Mouse (Mus musculus) embryo, embryonic 9.5 days (tissue): ENCODE data around the gene Lman2l.

Experiments used
- DNase-seq: peaks from one replicate; pipeline ENCODE4 v3.0.0-alpha.2; 2017; ENCODE audit errors: extremely low spot score

The Lman2l gene

DNA sequence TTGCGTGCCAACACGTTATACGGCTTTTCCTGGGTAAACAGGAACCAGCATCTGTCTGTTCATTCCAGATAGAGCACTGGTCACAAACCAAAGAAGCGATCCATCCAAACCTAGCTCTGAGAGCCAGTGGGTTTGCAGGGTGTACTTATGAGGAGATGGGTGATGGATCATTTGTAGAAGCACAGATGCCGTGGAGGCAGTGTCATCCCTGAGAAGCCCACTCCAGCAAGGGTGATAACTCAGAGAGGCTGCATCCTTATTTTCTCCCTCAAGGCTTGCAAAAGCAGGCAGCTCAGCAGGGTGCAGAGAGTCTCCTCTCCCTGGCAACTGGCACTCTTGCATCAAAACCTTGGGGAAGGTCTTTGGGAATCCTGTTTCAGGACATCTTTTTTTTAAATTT lies 13.1 kb upstream of the Lman2l start:
- no peak for DNase-seq

DNA sequence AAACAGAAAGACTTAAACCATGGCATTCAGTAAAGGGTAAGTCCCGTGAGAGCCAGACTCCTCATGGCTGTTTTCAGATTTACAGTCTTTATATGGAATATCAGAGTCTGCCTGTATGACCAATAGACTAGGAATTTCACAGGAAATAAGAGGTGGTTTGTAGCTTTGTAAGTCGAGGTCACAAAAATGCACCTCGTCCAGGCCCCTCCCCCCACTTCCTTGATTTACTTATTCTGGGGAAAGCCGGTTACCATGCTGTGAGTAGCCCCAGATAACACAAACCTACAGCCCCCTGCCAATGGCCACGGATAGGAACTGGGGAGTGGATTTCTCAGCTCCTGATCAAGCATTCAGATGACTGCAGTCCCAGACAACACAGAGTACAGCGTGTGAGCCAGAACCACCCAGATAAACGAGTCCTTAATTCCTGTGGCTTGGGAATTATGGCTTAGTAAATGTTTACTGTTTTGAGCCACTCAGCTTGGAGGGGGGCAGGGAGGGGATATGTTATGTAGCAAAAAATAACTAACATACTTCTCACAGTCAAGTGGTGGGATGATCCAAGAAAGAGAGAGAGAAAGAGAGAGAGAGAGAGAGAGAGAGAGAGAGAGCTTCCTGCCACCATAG lies 12.4 kb upstream of the Lman2l start:
- no peak for DNase-seq

DNA sequence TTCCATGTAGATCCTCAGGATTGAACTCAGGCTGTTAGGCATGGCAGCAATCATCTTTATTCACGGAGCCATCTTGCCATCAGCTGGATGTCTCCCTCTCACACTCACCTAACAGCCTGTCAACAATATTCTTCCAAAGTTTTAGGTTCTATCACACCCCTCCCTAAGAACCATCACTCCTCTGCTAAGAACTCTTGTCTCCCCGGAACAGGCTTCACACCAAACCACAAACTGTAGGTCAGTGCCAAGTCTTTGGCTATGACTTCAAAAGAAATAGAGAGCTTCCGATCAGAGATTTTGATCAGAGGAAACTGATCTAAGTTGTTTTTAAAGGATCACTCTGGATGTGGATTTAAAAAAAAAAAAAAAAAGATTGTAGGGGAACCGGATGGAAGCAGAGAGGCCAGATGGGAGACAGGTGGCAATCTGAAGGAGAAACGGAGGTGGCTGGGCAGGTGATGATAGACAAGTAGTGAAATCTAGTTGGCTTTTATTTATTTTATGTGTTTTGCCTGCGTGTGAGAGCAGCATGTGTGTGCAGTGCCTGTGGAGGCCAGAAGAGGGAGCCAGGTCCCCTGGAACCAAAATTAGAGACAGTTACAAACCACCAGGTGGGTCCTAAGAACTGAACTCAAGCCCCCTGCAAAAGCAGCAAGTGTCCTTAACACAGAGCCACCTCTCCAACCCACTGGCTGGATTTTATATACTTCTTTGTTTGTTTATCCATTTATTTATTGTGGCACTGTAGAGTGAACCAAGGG lies 9.2 kb upstream of the Lman2l start:
- no peak for DNase-seq

DNA sequence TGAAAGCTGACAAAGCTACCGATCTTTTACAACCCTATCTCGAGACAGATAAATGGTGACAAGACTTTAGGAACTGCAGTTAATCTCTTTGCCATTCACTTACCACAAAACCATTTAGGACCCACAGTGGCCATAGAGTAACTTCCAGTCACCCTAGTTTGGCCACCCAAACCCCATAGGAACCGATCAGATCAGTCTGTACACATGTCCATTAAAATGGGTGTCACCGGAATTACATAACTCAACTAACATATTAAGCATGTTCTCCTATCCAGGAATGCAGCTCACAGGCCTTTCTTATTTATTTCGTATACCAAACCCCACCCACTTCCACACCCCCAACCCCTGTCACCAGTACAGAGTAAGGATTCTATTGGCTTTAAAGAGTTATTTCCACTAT lies 1.8 kb upstream of the Lman2l start:
- DNase-seq: no peak

DNA sequence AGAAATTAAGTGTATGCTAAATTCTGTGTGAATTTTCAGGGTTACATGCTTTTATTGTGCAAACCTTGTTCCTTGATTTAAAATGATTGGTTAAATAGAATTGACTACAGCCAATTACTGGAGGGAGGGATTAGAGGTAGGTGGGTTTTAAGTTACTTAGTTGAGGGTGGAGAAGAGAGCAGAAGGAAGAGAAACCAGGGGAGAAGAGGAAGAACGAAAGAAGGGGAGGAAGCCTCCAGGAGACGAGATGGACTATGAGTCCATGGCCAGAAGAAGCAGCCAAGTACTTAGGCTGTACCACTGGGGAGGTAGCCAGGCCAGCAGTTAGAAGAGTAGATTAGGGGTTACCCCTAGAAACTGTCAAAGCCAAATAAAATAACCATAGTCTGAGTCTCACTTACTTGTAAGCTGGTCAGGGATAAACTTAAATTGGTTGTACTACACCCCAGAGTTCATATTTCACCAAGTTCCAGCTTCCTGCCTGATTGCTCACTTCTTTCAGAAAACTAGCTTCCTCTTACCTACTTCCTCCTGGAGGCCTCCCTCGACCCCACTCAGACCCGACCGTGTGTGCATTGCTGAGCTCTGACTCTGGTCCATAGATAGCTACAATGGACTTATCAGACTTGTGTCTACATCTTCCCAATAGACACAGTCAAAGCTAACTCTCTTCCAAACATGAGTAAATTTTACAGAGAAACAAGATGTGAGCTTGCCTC lies 1.2 kb upstream of the Lman2l start:
- DNase-seq: no peak

DNA sequence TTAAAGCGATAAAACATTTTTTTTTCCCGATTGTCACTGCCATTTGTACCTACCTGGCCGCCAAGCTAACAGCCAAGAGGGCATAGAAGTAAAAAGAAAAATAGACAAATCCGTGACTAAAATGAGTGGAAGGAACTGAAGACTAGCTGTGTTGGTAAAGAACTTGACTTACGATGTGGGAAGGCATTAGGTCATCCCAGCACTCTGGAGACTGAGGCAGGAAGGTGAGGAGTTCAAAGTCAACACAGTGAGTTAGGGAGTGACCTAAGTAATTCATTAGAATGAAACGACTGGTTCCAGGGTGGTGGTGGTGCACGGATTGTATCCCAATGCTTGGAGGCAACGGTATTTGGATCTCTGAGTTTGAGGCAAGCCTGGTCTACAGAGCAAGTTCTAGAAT lies 437 bp upstream of the Lman2l start:
- no peak for DNase-seq

DNA sequence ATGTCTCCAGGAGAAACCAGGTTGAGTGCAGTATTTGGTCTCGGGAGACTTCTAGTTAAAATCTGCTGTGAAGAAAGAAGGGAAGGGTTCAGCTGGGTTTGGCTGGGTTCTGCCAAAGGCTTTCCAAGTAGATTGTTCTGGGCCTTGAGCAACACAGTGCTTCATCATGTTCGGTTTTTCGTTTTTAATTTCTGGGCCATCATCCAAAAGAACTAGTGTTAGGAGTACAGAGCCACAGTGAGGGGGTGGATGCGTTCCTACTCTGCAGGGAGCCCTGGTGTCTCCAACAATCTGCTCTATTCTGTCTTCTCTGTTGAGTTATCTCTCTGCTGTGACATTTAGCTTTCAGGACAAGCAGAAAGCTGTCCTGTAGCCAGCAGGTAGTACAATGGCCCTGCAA lies 4.0 kb downstream of the Lman2l start:
- no peak for DNase-seq

DNA sequence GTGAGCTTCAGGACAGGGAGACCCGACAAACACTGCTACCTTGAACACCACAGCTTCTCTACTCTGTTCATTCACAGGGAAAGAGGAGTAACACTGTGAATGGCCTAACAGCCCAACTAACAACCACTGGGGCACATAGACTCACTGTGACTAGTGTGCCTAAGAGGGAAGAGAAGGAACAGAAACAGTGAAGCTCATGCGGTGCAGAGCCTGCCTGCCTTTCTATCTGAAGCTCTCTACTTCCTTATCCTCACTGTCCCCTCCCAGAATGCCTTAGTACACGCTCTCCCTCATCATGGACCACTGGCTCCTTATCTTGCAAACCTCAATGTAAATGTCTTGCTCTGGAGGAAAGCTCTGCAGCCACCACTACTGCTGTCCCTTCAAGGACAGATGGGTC lies 7.8 kb downstream of the Lman2l start:
- DNase-seq: no peak

DNA sequence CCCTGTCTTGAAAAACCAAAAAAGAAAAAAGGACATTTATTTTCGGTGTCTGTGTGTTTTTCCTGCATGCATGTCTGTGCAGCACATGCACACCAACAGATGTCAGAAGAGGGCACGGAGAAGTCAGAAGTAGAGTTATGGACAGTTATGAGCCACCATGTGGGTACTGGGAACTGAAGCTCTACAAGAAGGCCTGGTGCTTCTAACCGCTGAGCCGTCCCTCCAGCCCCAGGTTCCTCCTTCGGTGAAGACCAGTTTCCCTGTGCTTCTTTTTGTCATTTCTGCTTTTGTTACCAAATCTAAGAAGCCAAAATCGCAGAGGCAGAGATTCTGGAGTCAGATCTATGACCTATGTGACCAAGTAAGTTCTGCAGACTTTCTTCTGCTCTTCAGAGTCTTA lies 8.6 kb downstream of the Lman2l start:
- no peak for DNase-seq

DNA sequence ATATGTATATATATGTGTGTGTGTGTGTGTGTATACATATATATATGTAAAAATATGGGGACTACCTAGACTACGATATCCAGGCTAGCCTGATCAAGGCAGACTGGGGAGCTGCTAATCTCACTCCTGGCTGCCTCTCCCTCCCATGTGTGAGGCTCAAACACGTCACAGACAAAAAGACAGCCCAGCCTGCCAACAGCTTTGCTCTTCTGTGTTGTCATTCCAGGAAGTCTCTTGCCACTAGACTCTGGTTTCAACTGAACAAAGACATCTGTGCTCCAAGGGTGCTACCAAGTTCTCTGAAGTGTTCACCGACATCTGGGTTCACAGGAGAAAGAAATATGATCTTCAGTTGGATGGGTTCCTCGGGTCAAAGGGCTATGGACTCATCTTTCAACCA lies 10.0 kb downstream of the Lman2l start:
- DNase-seq: no peak

DNA sequence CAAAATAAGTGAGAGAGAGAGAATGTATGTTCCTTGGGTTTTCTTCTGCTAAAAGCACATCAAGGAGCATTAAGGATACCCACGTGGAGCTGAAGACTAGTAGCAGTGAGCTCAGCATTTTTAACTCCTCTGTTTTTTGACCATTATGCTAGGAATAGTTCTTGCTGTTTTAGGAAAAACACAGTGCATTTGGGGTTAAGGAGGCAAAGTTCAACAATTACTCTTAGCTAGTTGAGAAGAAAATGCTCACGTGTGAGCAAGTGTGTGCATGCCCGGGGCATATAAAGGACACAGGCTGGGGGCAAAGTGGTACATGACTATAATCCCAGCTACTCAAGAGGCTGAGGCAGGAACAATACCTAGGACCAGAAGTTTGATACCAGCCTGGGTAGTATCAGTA lies 11.5 kb downstream of the Lman2l start:
- DNase-seq: no peak

DNA sequence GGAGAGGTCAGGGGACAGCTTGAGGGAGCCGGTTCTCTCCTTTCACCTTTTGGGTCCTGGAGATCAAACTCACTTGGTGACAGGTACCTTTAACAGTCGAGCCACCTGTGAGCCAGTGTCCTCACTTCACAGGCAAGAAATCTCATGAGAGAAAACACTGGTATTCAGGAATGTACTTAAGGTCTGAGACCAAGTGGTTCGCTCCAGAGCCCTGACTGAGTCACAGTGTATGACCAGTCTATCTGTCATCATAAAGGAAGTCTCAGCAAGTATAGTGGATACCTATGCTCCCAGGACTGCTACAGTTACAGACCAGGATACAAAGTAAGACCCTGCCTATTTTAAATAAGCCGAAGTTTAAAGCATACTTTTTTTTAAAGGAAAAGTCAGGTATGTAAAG lies 12.1 kb downstream of the Lman2l start:
- no peak for DNase-seq

DNA sequence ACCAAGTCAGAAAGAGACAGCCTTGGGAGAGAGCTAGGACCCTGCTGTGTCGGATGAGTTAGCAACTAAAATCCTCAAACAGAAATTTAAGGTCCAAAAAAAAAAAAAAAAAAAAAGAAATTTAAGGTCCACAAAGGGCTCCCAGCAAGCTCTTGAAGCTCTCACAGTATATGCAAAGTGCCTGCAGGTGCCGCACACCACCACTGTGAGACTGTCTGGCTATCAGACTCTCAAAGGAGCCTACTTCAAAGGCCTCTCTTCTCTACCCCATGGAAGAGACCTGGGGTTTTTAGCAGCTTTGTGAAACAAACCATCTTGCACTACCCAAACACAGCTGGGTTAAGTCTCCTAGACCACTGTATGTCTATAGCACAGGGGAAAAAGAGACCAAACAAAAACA lies 15.6 kb downstream of the Lman2l start:
- DNase-seq: no peak

DNA sequence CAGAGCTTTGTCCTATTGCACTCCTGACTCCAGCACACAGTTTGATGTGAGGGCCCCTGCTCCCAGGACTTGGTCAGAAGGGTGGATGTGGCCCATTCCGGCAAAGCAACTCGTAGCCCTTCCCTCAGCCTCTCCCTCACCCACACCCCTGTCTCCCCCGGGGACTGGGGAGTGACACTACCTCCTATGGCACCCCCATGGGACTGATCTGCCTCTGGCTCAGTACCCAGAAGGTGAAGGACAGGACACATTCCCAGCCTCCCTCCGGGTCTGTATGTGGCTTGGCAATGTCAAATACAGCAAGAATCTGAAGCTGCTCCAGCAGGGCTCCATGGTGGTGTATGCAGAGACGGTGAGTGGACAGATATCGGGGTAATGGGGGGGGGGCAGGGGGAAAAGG lies 40.5 kb downstream of the Lman2l start:
- no peak for DNase-seq

DNA sequence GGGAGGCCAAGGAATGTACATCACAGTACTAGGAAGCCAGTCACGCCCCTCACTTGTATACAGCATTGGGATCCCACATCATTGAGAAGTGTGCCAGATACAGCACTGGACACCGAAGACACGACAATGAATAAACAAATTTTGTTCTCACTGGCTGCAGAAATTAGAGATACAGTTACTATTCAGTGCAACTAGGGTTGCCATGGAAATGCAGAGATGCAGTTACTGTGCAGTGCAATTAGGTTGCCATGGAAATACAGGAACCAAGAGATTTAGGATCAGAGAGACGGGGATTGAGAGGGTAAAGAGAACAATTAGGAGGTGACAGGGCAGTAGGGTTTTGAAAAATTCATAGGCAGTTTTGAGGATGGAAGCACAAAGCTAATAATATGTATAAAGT lies 43.6 kb downstream of the Lman2l start:
- no peak for DNase-seq

DNA sequence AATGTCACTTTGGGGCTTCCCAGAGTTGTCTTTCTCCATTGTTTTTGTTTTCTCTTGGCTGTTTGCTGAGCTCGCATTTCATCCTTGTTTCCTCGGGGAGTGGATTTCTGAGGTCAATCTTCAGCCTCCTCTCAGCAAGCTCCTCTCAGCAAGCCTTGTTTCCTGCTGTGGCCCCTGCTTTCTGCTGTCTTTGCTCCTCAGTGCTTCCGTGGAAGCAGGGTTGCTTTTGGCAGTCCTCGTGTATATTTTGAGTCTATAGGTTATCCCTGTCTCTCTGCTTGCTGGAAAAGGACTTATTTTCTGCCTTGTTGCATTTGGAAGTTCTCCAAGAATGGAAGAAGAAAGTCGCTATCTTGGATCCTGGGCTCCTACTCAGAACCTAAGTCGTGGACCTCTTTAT lies 48.0 kb downstream of the Lman2l start:
- peak; percentile 8 for DNase-seq

DNA sequence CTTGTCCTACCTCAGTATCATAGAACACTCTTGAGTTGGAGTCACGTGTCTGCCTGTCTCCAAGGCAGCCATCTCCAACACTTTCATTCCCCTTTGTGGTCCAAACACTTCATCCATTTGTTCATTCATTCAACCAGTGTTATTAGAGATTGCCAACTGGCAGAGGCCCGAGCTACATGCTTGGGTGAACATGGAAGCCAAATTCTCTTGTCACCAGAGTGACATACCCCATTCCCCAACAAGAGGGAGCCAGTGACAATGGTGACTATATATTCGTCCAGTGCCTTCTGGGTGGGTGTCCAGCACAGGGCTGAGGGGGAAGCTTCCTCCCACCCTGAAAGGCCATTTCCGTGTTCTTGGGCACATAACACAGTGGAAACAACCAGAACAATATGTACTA lies 65.5 kb downstream of the Lman2l start:
- DNase-seq: no peak

DNA sequence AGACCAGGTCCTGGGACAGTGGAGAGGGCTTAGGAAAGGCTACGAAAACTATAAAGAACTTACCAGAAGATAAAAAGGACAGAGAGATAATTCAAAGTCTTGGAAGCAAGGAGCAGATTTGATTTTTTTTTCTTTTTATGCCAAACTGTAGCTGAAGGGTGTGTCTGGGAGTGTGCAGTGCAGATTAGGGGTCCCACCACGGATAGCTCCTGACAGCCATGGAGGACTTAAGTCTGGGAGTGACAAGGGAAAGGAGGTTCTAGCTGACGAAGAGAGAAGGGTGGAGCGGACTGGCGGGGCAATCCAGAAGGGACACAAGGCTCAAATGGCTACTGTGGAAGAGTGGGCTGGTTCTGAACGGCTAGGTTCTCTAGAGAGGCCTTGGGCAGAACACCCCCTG lies 66.2 kb downstream of the Lman2l start:
- DNase-seq: no peak

DNA sequence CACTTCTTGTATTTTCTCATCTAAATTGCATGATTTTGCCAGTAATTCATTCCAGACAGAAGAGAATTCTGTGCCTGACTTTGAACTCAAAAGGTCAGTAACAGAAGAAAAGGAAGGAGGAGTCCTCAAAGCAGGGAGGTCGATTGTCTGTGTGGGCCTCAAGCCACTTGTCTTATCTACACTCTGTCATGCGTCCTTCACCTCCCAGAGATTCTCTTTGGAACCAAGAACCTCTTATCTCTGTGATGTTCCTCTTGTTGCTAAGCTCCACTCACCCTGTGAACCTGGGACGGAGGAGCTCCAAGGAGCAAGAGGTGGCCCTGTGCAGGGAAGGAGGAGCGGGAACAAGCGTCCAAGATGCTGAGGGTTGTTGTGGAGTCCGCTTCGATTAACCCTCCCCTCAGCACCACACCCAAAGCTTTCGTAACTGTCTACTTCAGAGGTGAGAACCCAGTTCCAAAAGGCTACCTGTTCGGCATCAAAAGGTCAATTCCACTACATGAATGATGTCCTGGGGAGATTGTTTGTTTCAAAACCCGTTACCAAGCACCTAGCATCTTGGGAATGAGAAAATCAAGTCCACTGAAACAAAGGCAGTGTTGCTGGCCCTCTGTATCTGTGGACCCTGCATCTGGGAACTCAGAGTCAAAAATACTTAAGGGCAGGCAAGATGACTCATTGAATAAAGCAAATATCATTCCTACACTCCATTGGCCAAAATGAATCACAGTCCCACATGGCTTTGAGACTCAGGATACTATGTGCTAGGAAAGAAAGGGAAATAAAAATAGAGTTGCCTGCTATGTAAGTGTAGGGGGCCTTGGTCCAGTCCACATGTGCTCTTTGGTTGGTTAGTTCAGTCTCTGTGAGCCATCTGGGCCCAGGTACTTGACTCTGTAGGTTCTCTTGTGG lies 72.9 kb downstream of the Lman2l start, which contains the start of gene Fer1l5:
Gene Fer1l5 (plus strand): TSS at position 358 of the 912 bp plus-strand sequence.
- DNase-seq: no peak

DNA sequence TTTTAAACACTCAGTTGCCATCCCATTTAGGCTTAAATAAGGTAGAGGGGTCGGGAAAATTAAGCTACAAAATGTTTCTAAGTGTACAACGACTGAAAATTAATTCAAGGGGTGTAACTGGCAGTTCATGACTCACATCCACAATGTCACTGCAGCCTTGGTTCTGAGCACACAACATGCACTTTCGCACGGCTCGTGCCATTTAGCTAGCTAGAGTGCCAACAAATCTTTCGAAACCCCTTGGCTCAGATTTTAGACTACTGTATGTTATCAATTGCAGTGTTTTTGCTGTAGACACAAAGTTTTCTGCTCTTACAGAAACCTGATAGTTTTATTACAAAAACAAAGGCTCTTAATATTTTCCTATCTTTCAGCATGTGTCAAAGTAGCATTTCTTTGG lies 74.2 kb downstream of the Lman2l start:
- DNase-seq: no peak
